Mouse (Mus musculus): Measurements from ENCODE around the gene 3110018I06Rik.

The 3110018I06Rik gene

DNA sequence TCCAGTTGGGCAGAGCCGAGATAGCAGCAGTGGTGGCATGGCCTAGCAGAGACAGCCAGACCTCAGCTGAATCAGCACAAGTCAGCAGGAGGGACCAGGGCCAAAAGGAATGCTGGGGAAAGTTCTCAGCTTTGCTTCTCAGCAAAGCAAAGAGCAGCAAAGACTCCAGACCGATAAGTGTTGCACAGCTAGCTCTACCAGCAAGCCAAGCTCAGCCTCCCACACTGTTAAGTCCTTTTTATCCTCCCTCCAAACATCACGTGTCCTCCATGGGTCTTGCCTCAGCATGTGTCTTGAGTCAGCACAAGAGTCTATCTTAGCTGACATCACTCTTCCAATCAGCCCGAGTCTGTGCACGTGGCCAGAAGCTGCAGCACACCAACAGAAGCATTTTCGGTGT, at the start of gene 3110018I06Rik:
3110018I06Rik (plus strand) TSS at position 262 of the 400 bp plus-strand sequence.
- DNase-seq (ENCODE audit: low read depth, low spot score) = no peak
- Histone ChIP-seq H3K36me3 (ENCODE audit: control insufficient read depth, insufficient read depth, low read length, poor library complexity, severe bottlenecking) (no peaks in the 10 kb centered on the region), H3K27me3 (ENCODE audit: control insufficient read depth, insufficient read depth, low read length, poor library complexity, severe bottlenecking) (no peaks in the 10 kb centered on the region)

DNA sequence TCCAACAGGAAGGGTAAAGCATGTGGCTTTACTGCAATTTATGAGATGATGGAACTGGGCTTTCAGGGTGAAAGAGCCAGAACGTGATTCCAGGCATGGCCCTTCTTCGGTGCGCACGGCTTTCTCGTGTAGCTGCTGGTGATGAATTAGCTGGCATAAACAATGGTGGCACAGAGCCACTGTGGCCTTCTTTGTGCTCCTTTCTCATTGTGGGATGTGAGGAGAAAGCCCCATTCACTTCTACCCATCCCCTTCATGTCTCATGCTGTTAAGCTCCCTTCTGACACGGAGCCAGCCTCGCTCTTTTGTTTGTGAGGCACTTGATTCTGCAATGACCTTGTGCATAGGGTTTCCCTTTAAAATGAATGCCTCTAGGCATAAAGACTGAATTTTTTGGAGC, 43.8 kb upstream of the 3110018I06Rik start:
- DNase-seq (ENCODE audit: low read depth, low spot score) = no peak
- Histone ChIP-seq H3K36me3 (ENCODE audit: control insufficient read depth, insufficient read depth, low read length, poor library complexity, severe bottlenecking) (no peaks in the 10 kb centered on the region), H3K27me3 (ENCODE audit: control insufficient read depth, insufficient read depth, low read length, poor library complexity, severe bottlenecking) (no peaks in the 10 kb centered on the region)

DNA sequence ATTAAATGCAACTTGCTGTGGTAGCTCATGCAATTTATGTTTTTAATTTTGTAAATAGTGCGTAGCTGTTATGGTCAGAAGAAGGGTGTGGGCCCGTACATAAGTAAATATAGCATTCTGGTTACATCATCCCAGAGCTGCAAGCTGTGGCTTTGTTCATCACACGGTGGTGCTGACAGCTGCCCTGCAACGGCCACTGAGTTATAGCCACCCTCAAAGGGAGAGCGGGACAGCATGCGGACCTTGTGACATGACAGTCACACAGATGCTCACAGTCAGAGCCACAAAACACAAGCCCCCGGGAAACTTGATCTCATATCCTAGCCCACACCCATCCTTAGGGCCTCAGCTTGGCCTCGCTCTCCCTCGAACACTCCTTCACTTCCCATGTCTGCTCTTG, 30.6 kb upstream of the 3110018I06Rik start:
- Histone ChIP-seq H3K36me3 (ENCODE audit: control insufficient read depth, insufficient read depth, low read length, poor library complexity, severe bottlenecking) (no peaks in the 10 kb centered on the region), H3K27me3 (ENCODE audit: control insufficient read depth, insufficient read depth, low read length, poor library complexity, severe bottlenecking) (no peaks in the 10 kb centered on the region)
- DNase-seq (ENCODE audit: low read depth, low spot score) = no peak

DNA sequence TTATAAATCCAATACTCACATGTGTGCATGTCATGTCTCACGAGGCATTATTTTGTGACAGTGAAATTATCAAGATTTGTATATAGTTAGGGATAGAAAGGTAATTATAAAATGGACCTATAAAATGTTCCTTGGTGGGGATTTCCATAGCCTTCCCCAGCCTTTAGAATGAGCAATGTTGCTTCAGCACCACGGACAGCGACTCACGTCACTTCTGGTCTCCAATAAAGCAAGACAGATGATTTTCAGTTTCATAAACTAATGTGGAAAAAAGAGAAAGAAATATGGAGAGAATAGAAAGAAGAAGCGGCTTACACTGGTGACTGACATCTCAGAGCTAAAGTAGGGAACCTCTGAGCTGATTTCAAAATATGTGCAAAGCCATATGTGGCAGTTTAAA, 23.7 kb upstream of the 3110018I06Rik start:
- DNase-seq (ENCODE audit: low read depth, low spot score) = no peak
- no peaks in the 10 kb centered on the region for H3K27me3 ChIP-seq (ENCODE audit: control insufficient read depth, insufficient read depth, low read length, poor library complexity, severe bottlenecking)
- H3K36me3 ChIP-seq (ENCODE audit: control insufficient read depth, insufficient read depth, low read length, poor library complexity, severe bottlenecking) = no peaks in the 10 kb centered on the region

DNA sequence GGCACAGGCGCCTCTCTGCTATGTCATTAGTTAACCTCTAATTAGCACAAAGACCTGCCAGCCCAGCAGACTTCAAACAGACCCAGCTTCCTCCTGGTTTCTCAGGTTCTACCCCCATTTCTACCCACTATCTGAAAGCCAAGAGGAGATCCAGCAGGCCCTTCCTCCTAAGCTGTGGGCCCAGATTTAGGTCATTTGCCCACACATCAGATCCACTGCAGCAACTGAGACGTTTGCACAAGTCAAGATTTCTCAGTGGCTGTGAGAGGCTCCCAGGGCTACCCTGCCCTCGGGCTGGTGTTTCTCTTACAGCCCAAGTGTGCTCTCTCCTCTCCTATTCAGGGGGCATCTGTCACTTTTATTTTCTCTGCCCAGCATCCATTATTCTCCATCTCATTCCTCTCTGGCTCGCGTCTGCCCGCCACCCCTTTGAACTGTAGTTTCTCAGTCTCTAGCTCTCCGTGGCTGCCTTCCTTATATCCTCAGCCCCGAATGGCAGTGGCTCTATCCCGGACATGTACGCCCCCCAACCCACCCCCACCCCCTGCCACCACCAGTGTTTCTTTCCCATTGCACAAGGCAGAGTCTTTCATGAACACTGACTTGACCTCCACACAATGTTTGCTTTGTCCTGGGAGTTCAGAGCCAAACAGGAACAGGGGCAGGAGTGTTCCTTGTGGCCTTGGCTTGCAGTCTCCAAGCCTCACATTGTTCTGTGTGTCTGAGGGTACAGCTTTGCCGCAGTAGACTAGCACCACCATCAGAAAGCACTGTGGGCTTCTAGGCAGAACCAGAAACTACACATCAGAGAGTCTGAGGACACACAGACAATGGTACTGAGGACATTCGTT, 11.8 kb upstream of the 3110018I06Rik start:
- no peak for DNase-seq (ENCODE audit: low read depth, low spot score)
- Histone ChIP-seq H3K36me3 (ENCODE audit: control insufficient read depth, insufficient read depth, low read length, poor library complexity, severe bottlenecking) (no peaks in the 10 kb centered on the region), H3K27me3 (ENCODE audit: control insufficient read depth, insufficient read depth, low read length, poor library complexity, severe bottlenecking) (no peaks in the 10 kb centered on the region)

DNA sequence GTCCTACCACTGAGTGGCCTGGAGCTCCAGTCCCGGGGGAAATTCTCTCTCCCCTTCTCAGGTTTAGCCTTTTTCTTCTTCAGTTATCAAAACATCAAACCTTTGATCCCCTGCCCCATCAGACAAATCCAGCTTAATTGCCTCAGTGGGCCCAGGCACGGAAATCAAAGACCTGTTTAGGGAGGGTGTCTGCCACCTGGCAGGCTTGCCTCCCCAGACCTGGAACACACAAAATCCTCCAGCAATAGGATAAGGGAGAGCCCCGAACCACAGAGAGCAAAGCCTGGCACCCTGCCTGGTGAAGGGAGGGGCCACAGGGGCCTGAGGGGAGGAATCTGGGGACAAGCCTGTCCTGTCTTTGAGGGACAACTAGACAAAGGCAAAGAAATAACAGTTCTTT, 9.1 kb upstream of the 3110018I06Rik start:
- no peaks in the 10 kb centered on the region for H3K36me3 ChIP-seq (ENCODE audit: control insufficient read depth, insufficient read depth, low read length, poor library complexity, severe bottlenecking)
- no peaks in the 10 kb centered on the region for H3K27me3 ChIP-seq (ENCODE audit: control insufficient read depth, insufficient read depth, low read length, poor library complexity, severe bottlenecking)
- DNase-seq (ENCODE audit: low read depth, low spot score) = no peak

DNA sequence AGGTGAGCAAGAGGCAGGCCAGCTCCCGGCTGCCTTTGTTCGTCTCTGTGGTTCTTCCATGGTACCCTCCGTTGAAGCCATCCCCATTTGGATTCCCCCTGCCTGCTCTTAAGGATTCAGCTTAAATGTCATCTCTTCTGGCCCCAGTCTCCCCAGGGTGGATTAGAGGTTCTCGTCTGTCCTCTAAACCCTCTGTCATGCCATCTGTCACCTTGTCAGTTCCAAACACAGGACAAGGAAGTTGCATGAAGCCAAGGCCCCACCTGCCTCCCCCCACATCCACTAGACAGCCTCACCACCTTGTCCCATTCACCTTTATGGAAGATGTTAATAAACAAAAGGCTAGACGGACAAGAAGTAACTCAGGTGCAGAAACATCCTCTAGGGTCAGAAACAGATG, 5.4 kb upstream of the 3110018I06Rik start:
- H3K27me3 ChIP-seq (ENCODE audit: control insufficient read depth, insufficient read depth, low read length, poor library complexity, severe bottlenecking) = no peaks in the 10 kb centered on the region
- no peak for DNase-seq (ENCODE audit: low read depth, low spot score)
- no peaks in the 10 kb centered on the region for H3K36me3 ChIP-seq (ENCODE audit: control insufficient read depth, insufficient read depth, low read length, poor library complexity, severe bottlenecking)

DNA sequence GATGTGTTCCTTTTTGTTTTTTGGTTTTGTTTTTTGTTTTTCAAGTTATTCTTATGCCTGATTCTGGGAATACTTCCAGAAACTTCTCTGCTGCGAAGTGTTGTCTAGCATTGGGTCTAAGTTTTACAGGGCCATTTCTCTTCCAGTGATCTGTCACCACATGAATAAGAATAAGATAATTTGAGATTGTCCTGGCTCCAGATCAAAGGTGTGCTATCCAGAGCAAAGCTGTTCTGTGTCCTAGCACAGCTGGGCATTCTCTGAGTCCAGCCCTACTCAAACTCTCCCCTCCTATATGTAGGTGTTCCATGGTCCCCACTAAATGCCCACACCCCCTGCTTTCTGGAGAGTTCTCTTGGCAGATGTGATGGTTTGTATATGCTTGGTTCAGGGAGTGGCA, 2.9 kb downstream of the 3110018I06Rik start:
- Histone ChIP-seq H3K36me3 (ENCODE audit: control insufficient read depth, insufficient read depth, low read length, poor library complexity, severe bottlenecking) (no peaks in the 10 kb centered on the region), H3K27me3 (ENCODE audit: control insufficient read depth, insufficient read depth, low read length, poor library complexity, severe bottlenecking) (no peaks in the 10 kb centered on the region)
- DNase-seq (ENCODE audit: low read depth, low spot score) = no peak

DNA sequence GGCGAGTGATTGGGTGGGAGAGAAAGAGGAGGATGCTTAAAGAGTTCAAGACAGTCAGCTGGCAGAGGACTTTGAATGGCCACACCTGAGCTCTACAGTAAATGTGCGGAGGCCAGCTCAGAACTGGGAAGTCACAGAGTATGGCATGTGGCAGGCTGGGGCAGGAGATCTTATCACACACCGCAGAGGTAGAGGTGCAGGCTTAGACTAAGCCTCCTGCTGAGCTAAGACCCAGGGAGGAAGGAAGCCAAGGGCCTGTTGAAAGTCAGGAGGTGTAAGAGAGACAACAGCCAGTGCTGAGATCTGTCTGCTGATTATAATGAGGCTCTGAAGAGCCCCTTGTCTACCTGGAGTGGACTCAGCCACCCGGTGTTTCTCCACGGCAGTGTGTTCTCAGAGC, 8.5 kb downstream of the 3110018I06Rik start:
- H3K36me3 ChIP-seq (ENCODE audit: control insufficient read depth, insufficient read depth, low read length, poor library complexity, severe bottlenecking) = no peaks in the 10 kb centered on the region
- no peaks in the 10 kb centered on the region for H3K27me3 ChIP-seq (ENCODE audit: control insufficient read depth, insufficient read depth, low read length, poor library complexity, severe bottlenecking)
- DNase-seq (ENCODE audit: low read depth, low spot score) = no peak

DNA sequence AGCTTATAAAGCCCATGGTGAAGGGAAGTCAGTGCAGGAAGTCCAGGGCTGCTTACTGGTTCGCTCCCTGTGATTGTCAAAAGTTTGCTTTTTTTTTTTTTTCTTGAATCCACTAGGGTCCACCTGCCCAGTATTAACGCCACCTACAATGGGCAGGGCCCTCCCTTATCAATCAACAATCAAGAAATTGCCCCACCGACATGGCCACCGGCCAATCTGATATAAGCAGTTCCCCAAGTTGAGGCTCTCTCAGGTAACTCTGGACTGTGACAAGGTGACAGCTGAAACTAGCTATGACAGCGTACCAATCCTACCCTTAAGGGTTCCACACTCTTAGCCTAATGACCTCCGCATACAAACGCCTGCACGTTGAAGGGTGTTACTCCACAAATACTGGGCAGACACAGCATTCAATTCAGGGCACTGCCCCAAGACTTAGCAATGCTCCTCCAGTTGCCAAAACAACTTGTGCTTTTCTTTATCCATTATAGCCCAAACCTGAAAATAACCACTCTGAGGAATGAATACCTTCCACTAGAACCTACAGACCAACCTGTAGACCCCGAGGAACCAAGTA, 21.3 kb downstream of the 3110018I06Rik start:
- H3K27me3 ChIP-seq (ENCODE audit: control insufficient read depth, insufficient read depth, low read length, poor library complexity, severe bottlenecking) = no peaks in the 10 kb centered on the region
- no peak for DNase-seq (ENCODE audit: low read depth, low spot score)
- H3K36me3 ChIP-seq (ENCODE audit: control insufficient read depth, insufficient read depth, low read length, poor library complexity, severe bottlenecking) = no peaks in the 10 kb centered on the region

DNA sequence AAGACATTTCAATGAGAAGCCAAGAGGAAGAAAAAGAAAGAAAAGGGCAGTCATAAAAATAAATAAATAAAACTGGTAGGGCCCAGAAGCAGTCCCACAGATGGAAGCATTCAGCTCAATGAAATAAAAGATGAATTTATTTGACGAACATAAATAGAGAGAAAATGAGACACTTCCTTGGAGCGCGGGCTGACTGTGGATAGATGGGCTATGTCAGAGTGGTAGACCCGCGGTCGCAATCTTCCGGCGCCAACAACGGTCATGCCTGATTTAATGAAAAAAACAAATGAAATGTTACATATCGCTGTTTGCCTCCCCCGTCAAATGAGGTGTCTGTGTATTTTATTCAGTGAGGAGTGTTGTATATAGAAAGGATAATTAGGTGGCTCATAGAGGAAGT, 22.7 kb downstream of the 3110018I06Rik start:
- Histone ChIP-seq H3K36me3 (ENCODE audit: control insufficient read depth, insufficient read depth, low read length, poor library complexity, severe bottlenecking) (no peaks in the 10 kb centered on the region), H3K27me3 (ENCODE audit: control insufficient read depth, insufficient read depth, low read length, poor library complexity, severe bottlenecking) (no peaks in the 10 kb centered on the region)
- no peak for DNase-seq (ENCODE audit: low read depth, low spot score)

DNA sequence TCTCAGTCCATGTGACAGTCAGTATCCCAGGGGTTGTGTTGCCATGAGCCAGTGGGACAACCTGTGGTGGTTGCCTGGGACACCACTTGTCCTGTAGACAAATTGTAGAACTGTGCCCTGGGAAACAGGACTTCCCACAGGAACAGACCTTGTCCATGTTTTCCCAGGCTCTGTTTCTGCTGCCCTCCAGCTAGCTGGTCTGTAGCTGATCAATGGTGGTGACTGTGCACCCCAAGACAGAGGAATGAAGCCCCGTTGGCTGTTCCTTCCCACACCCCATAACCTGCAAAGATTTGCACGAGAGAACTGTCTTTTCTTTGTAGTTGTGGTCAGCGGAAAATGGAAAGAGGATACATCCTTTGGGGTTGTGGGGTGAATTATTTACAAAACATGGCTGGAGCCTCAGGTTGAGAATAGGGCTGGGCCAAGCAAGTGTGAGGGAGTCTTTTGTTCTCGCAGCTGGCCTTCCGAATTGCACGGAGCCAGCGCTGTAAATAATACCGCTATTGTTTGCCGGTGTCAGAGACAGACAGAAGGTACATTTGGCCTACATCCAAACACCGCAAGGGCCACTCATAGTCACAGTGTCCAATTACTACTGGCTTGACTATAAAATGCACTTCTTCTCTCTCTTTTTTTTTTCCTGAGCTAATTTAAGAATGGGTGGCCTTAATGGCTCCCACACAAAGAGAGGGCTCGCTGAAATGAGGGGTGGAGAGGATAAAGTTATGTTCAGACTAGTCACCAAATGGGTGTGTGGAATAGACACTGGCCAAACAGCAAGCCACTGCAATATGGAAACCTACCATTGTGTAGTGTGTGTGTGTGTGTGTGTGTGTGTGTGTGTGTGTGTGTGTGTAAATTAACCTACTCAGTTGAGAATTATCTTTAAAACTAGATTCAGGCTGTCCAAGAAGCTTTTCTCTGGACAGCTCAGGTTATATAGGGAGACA, 28.1 kb downstream of the 3110018I06Rik start:
- Histone ChIP-seq H3K27me3 (ENCODE audit: control insufficient read depth, insufficient read depth, low read length, poor library complexity, severe bottlenecking) (no peaks in the 10 kb centered on the region), H3K36me3 (ENCODE audit: control insufficient read depth, insufficient read depth, low read length, poor library complexity, severe bottlenecking) (no peaks in the 10 kb centered on the region)
- no peak for DNase-seq (ENCODE audit: low read depth, low spot score)

DNA sequence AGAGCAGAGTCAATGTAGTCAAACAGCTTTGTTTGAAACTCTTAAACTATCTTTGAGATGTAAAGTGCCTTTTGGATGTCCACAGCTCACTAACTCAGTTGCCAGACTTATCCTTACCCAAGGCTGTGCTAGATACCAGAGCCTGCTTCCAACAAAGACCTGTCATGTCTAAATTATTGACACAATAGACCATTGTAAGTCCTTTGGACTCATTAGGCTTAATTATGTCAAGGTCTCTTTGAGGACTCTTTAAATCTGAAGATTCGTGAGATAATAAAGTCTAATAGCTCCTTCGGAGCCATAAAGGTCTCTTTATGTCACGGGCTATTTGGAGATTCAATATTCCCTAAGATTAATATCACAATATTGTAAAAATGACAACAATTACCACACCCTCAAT, 32.5 kb downstream of the 3110018I06Rik start:
- no peak for DNase-seq (ENCODE audit: low read depth, low spot score)
- H3K36me3 ChIP-seq (ENCODE audit: control insufficient read depth, insufficient read depth, low read length, poor library complexity, severe bottlenecking) = no peaks in the 10 kb centered on the region

DNA sequence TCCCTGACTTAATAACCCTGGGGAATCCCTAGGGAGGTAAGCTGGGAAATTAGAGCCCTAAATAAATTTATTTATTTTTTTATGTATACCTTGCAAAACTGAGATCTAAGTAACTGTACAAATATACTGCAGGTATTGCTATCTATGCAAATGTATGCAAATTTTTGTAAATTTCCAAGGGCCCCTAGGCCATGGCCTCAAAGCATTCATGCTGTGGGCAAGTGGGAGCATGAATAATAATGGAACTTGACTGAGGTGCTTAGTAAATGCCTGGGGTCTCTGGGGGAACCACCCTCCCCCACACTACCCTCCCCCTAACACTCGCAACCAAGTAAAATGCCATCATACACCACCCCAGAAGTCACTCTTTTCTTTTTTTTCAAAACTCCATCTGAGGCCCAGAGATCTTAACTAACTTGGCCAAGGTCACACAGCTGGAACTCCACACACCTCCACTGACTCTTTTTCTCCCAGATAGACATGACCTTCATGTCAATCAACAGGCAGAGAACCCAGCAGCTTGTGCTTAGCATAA, 40.0 kb downstream of the 3110018I06Rik start:
- Histone ChIP-seq H3K27me3 (ENCODE audit: control insufficient read depth, insufficient read depth, low read length, poor library complexity, severe bottlenecking) (no peaks in the 10 kb centered on the region), H3K36me3 (ENCODE audit: control insufficient read depth, insufficient read depth, low read length, poor library complexity, severe bottlenecking) (no peaks in the 10 kb centered on the region)
- no peak for DNase-seq (ENCODE audit: low read depth, low spot score)

More for the DNA sequence above, 32.5 kb downstream of the 3110018I06Rik start:
- H3K27me3 ChIP-seq (ENCODE audit: control insufficient read depth, insufficient read depth, low read length, poor library complexity, severe bottlenecking) = no peaks in the 10 kb centered on the region

All from splenic B cell, adult 2 months (primary cell).